Mouse (Mus musculus) monocyte, adult 2 months (primary cell): ENCODE data around the gene Tagap1.
"Not testable (repeated sequence)": the region's sequence is repeated elsewhere in the genome, so short reads cannot be mapped to it uniquely, and the experiment has no call there.

Source experiments
- DNase-seq, 2 experiments: peaks; one replicate each; pipeline ENCODE4 v3.0.0; 2022; ENCODE audit warnings: low spot score in 2 of 2, low read depth in 1 of 2

Tagap1 gene

DNA sequence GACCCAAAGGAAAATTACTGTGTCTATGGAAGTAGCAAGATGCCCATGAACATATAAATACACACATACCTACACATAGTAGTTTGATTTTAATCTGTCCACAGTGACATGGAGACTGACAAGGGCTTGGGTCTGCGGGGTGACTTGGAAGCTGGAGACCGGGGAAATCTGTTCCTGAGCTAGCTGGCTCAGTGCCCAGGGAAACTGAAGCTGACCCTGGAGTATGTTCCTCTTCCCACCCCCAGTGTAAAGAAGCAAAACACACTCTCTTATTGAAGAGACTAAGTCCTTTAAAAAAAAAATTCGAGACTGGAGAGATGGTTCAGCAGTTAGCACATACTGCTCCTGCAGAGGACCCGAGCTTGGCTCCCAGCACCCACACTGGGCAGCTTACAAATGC, 2.0 kb upstream of the Tagap1 start:
- DNase-seq: not testable (repeated sequence)

DNA sequence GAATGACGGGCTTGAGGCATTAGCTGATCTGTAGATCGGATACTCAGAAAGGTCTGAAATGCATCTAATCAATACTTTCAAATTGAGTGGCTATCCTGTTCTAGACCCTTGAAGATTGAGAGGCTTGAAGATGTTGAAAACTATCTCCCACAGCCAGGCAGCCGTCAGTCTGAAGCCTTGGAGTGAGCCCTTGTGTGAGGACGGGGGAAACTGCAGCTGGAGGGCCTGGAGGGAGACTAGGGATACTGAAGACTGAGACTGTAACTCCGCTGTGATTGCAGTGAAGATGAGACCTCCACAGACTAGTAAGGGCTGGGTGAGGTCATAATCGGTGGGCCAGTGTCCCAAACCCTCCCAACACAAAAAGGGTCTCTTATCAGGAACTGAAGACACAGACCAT, 1.4 kb upstream of the Tagap1 start:
- DNase-seq: not testable (repeated sequence)

DNA sequence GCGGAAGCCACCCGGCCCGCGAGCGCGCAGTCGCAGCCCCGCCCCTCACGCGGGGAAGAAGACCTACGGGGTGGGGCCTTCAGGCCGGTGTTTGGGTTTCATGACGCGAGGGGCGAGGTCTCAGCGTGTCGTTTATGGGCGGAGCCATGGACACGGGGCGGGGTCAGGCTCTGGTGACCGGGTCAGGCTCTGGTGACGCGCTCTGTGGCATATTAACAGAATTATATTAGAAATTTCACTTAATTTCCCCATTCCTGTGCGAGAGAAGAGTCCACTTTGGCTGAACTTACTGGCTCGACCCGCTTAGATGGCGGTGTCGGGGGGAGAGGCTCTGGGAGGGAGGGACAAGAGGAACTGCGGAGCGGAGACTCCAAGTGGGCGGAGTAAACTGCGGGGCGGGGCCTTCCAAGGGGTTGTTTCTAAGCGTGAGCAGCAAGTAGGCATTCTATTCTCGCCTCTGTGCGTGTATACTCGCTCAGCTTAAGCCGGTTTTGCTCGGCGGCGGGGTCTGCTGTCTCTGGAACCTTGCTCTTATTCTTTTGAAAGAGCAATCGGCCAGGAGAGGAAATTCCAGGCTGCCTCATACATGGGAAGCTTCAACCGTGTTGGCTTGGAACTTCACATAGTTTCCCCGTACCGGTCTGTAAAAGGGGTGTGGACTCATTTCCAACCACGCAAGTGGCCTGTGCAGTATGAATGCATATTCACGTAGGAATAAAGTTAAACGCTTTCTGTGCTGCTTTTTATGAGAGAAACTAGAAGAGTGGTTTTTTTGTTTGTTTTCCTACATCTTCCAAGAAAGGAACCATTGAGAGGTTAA, 435 bp upstream of the Tagap1 start:
- peak in 1 of 2 experiments; percentile 63 for DNase-seq

DNA sequence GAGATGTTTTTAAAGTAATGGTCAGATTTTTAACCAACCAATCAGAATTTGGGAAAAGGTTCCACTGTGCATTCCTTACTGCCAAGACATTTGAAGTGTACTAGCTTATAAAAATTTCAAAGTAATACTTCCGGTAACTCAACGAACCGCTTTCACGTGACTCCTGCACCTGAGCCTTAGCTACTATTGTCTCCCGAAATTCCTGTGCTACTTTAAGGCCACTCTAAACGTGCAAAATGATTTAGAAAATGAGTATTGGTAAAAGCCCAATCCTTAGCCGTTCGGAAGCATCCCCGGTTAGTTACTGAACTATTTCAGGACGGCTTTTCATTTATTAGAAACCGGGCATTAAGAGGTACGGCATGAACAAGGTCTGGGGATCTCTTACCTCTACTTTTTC, 607 bp downstream of the Tagap1 start:
- not testable (repeated sequence) for DNase-seq

DNA sequence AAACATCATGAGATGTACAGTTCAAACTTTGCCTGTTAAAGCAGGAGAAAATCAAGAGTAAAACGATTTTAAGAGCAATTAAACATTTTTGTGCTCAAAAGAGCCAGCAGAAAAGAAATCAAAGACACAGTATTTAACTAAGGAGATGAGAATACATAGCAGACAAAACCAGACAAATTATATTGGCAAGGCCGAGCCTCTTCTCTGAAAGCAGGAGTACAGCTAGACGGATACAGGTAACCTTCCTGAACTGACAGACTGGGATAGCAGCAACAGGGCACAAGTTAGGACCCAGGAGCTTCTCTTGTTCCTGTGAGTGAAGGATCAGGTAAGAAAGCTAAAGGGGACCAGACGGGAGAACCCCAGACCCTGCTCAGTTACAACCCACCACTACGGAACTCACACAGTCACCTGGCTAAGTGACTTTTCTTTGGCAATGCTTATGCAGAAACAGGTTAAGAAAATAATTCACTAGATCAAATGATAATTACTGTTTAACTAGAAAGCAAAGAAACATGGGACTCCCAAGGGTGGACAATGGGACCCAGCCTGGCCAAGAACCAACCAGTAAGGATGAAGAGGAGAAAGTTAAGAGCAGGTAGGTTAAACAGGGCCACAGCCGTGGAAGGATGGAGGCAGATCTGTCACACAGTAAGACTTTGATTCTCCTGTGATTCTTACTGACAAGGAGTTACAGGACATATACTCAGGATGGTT, 1.3 kb downstream of the Tagap1 start:
- DNase-seq: not testable (repeated sequence)

DNA sequence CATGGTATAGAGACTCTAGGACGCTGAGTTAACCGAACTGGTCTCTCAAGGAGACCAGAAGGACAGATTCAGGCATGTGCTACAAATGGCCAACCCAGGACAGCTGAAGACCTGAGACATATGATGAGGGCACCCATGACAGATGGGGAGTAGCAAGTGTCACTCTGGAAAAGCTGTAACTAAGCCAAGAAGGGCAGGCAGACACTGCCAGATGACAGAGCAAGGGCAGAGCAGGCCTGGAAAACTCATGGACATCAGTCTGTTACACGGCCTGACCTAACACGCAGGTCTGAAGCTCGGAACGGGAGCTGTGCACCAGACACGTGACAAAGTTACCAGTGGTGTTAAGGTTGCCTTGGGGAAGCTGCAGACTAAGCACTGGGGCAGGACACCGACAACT, 2.1 kb downstream of the Tagap1 start:
- DNase-seq: not testable (repeated sequence)

DNA sequence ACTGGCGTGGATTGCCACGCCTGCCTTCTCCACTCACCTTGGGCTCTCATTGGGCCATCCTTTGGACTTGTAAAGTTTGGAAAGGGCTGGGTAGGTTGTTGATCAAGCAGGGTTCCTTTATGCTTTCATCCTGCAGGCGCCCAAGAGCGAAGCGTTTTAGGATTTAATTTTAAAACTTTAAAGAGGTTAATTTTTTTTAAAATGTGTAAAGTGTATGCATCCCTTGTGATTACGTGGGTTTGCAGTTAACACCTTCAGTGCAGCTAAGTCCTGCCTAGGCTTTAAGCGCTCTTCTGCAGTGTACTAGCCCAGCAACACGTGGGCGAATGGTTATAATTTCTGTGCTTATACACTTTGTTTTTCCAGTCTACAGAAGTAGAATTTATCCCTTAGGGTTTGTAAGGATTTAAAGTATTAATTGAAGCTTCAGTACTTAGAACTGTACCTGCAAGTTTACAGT, 12.2 kb downstream of the Tagap1 start:
- DNase-seq: not testable (repeated sequence)

DNA sequence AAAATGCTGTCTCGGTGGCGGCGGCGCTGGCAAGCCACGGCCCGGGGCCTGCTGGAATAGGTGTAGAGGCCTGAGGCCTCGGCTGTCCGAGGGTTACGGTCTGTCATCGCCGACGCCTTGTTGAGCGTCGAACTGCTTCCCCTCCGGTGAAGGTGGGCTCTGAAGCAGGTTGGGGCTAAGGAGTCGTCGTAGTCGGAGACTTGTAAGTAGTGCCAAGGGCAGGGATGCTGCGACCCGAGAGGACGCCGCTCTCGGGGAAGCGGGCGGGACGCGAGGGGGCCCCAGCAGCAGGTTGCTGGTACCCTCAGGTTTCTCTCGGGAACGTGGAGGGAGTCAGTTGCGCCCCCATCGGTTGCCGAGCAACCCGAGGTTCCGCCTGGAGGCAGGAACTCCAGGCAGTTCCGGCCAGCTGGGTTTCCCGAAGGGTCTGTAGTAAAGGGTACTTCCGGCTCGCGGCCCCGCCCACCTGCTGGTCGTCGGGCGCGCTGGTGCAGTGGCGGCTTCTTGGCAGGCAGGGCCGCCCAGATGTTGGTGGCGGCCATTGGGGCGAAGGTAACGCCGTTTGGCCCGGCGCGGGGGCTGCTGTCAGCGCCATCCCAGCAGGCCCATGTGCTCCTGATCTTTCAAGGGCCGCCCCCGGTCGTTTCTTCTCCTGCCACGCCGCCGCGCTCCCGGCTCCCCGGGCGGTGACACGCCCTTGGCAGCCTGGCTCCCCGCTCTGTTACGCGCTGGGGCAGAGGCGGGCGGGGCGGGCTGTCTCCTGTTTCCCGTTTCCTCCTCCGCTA, 12.8 kb downstream of the Tagap1 start, which contains the start of gene Rsph3b:
Gene Rsph3b (minus strand): TSS at position 699 of the 785 bp plus-strand sequence.
- peak; percentile 18 to 24 for DNase-seq

DNA sequence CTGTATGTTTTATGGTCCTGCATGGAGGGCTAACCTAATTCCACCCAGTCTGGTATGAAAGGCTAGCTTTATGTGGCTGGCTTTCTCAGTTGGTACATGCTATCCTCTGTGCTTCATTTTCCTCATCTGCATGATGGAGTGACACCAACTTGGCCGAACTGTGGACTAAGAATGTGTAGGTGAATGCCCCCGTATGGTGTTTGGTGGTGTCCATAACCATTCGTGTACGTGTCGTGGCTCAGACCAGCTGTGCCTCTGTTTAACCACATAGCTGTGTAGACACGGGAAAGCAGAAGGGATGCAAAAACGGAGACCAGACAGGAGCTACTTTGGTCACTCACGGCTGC, 13.3 kb downstream of the Tagap1 start:
- DNase-seq: not testable (repeated sequence)

DNA sequence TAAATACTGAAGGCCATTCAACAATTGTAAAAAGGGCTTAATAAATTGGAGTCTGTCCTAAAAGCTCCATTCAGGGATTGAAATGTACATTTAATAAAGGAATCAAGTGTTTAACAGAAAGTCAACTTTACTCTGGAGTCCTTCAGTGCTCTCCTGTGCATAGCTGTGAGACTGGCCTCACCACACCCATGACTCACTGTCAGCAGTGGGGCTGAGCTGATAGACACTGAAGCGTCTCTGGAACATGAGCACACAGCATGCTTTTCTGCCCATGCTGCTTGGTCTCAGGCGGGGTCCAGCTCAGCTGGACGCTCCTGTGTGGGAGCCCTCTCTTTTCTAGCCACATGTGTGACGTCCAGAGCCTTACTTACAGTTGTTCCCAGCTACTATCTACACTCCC, 18.4 kb downstream of the Tagap1 start:
- DNase-seq: not testable (repeated sequence)

DNA sequence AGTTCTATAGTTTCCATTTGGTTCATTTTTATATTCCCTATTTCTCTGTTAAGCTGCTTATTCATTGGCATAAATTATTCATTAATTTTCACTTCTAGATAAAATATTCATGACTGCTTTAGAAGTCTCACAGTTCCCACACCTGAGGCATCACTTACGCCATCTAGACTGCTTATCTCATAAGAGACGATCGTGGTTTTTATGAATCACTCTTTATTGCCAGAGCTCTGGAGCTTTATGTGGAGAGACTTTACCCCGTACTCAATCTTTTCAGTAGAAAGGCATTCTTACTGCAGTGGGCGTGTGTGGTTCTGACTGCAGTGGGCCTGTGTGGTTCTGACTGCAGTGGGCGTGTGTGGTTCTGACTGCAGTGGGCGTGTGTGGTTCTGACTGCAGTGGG, 29.3 kb downstream of the Tagap1 start:
- not testable (repeated sequence) for DNase-seq

DNA sequence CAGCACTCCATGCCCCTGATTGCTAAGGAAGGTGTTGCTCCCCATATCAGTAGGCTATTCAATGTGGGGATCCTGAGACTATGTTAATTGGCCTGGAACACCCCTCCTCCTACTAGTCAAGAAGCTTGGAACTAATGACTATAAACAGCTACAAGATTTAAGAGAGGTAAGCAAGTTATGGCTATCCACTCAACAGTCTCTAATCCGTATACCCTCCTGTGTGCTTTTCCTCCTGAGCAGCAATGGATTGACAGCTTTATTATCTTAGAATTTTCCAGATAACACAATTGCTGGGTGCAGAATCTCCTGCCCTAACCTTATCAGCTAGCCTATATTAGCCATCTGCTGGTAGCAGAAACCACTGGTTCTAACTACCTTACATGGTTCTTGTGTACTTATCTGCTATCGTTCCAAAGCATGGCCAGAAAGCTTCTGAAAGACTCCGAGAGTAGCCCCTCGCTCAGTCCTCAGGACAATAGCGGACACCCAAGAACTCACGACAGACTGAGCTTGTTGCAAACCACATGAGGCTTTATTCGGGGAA, 40.5 kb downstream of the Tagap1 start:
- not testable (repeated sequence) for DNase-seq

DNA sequence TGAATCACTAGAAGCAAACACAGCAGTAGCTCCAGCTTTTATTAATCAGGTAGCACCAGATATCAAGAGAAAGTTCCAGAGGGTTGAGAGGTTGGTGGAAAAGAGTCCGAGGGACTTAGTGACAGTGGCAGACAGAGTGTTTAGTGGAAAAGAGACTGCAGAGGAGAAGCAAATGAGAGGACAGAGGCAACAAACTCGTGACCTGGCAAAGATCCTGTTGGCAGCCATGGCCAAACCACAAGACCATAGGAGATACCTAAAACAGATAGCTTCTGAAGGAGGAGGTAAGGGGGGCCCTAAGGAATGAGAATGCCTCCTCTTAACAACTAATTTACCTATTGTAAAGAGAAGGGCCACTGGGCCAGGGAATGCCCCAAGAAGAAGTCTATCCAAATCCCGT, 41.6 kb downstream of the Tagap1 start:
- DNase-seq: not testable (repeated sequence)

DNA sequence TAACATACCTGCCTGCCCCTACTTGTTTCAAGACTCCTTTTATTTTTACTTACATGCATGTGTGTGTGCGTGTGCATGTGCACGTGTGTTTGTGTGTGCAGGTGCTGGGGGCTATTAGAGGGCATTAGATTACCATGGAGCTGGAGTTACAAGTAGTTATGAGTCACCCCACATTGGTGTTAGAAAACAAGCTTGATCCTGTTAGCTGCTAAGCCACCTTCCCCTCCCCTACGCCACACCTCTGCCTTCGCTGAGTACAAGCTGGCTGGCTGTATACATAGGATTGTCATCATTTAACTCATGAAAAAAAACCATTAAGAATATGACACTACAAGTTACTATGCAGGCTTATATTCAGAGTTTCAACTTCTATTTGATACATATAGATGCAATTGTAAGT, 45.7 kb downstream of the Tagap1 start:
- not testable (repeated sequence) for DNase-seq

DNA sequence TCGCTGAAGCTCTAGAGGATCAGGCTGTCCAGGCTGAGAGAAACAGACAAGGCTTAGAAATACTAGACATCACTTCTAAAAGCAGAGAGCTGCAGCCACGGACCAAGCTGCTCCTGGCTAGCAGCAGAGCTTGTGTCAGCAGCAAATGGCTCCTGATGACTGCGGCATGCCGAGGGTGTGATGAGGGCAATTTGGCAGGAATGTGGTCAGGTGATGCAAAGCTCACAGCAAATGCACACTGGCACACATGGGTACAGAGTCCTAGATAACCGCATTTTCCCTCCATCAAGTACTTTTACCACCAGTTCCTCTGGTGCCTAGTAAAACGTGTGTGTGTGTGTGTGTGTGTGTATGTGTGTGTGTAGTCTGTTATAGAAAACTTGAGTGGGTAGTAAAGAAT, 46.9 kb downstream of the Tagap1 start:
- not testable (repeated sequence) for DNase-seq
